Mouse (Mus musculus) gonadal fat pad, adult 2 months (tissue): ENCODE results near the gene Zfp40. TPM values are rescaled to one million over a fixed set of nuclear protein-coding genes. Genes with fewer than 3 reads are reported as not detected.
"Not testable (repeated sequence)": the region's sequence is repeated elsewhere in the genome, so short reads cannot be mapped to it uniquely, and the experiment has no call there.

Source experiments
- DNase-seq: peaks from one replicate; pipeline ENCODE4 v3.0.0-alpha.2; 2012; ENCODE audit warnings: low read depth
- polyA plus RNA-seq: library from polyadenylated mRNA; depleted of rRNA; stranded (reverse); fragments of >200 nt; gene quantifications from 2 replicates; pipeline ENCODE4 v1.2.3, GENCODE M21; 2012; rRNA removed

Zfp40 gene
- polyA plus RNA-seq, result 2.6 and 2.7 TPM in 2 replicates

DNA sequence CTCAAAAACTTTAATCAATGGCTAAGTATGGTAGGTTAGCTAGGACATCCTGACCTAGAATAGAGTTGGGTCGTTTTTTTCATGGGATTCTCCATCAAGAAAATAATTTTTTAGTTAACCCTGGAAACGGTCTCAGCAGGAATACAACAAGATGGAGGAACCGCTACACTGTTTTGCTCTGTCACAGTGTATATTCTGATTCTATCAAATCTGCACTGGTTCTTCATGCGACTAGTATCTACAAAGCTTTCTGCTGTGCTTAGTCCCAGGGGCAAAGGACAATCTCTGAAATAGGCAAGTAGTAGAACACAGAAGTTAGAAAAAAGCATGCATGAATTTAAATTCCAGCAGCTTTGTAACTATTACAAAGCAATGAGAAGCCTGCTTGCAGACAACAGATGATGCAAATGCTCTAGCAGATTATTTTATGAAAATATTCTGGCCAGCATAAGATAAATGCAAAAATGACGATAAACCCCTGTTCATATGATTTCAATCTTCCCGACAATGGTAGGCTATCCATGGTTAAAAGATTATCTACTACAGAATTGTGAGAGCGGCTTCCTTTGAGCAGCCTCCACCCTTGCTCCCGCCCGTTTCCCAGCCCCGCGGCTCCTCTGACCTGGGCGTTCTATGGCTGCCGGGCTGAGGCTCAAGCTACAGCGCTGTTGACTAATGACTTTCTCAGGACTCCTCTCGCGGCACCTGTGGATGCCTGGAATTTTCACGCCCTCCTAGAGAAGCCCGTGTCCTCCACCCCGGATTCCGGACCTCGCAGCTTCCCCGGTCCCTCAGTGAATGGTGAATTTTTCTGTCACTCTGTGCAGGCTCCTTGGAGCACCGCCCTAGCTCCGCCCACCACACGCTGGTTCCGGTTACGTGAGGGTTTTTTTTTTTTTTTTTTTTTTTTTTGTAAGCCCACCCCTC lies at the start of gene Zfp40:
Gene Zfp40, minus strand, starts transcription at position 800 of the 927 bp plus-strand sequence.
- peak; percentile 40 for DNase-seq

GRCm38 (mm10) chr17:23218320-23218719 lies 25.3 kb upstream of the Zfp40 start:
- DNase-seq, result no peak

DNA sequence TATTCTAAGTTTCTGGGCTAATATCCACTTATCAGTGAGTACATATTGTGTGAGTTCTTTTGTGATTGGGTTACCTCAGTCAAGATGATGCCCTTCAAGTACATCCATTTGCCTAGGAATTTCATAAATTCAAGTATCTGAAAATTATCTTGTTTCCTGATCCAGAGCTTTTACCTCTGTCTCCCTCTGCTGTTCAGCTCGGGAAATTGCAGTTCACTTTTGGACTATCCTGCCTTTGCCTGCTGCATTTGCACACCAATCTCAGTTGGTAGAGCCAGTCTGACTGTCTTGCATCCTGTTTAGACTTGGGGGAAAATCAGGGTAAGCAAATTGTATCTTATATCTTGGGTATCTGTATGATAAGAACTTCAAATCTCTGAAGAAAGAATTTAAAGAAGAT lies 6.8 kb upstream of the Zfp40 start:
- not testable (repeated sequence) for DNase-seq

- no peak for DNase-seq
These were observed 389 bp upstream of the Zfp40 start for GRCm38 (mm10) chr17:23193441-23193840.

GRCm38 (mm10) chr17:23187680-23188079 lies 5.4 kb downstream of the Zfp40 start:
- no peak for DNase-seq

Other genes starting within 250 kb of the Zfp40 start
- gene Vmn2r-ps130, start 132.1 kb downstream of the Zfp40 start, polyA plus RNA-seq, result not detected in 2 replicates
- not detected in 2 replicates for gene Vmn2r114, start 119.3 kb upstream of the Zfp40 start, polyA plus RNA-seq
- not detected in 2 replicates for gene Vmn2r115, start 150.5 kb upstream of the Zfp40 start, polyA plus RNA-seq
- gene Vmn2r116, start 191.4 kb upstream of the Zfp40 start, polyA plus RNA-seq, result not detected in 2 replicates